Mouse (Mus musculus) neural tube, embryonic 10.5 days (tissue): ENCODE data around the gene Bbs12.

Source experiments
- DNase-seq: peaks from one replicate; pipeline ENCODE4 v3.0.0-alpha.2; 2017; ENCODE audit warnings: low spot score; ENCODE audit errors: extremely low spot score

Bbs12 gene

DNA sequence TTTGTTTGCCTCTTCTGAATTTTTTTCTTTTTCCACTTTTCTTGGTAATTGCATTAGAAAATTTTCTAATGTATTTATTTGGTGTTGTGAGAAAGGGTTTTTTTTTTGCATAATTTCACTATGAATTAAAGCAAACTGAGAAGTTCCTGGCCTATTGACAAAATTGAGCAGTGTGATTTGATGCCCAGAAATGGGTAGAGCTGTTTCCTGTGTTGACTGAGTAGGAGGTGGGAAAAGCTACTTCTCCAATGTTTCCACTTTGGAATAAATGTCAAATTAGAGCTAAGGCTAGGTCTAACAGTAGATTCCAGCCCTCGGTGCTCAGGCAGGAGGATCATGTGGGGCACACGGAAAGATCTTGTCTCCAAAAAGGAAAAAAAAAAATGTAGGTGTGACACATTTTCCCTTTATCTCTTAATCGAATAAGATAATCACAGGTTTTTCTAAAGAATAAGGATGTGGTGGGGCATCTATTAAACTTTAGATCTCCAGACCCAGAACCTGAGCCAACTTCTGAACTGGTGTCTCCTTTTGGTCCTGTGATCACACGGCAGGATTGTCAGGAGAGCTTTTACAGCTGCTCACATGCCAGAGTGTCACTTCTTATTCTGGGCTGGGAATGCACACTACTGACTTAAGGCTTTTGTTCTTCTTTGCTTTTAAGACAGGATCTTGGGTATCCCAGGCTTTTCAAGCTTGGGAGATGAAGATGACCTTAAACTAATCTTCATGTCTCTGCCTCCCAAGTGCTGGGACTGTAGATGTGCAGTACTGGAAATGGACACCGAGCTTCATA lies 13.2 kb downstream of the Bbs12 start:
- no peak for DNase-seq

GRCm38 (mm10) chr3:37326627-37327026 lies 14.3 kb downstream of the Bbs12 start:
- DNase-seq, result no peak

DNA sequence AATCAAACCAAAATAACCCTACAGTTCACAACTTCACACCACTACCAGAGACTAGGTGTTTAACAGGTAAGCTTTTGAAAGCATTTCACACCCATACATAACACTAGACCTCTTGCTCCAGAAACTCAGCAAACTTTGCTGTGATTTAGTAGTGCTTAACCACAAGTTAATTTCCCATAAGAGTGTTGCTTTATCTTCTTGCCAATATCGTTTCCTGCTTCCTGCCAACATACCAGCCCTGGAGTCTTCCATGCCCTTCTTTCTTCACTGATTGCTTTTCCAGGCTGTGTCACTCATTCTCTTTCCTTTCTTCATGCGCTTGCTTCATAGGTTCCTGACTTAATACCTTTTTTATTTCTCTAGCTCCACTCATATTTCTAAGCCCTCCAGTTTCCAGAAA lies 16.1 kb downstream of the Bbs12 start:
- no peak for DNase-seq

- DNase-seq, result no peak
These were observed 17.6 kb downstream of the Bbs12 start for GRCm38 (mm10) chr3:37329963-37330362.

- DNase-seq, result no peak
These were observed 19.7 kb downstream of the Bbs12 start for GRCm38 (mm10) chr3:37331999-37332449.

DNA sequence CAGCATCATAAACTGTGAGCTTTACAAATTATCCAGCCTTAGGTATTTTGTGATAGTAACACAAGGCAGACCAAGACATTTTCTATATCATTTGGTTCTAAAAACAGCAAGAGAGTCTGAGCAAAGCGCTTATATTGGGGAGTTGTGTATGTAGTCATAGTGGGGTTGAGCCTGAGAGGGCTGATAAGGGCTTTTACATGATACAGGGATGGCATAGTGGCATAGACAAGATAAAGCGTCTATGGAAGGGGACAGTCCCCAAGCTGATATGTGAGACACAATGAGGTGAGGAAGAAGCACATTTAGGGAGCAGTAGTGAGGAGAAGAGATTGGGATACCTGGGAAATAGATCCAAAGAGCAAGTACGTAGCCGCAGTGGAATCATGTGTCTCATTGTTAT lies 21.7 kb downstream of the Bbs12 start:
- DNase-seq, result no peak

DNA sequence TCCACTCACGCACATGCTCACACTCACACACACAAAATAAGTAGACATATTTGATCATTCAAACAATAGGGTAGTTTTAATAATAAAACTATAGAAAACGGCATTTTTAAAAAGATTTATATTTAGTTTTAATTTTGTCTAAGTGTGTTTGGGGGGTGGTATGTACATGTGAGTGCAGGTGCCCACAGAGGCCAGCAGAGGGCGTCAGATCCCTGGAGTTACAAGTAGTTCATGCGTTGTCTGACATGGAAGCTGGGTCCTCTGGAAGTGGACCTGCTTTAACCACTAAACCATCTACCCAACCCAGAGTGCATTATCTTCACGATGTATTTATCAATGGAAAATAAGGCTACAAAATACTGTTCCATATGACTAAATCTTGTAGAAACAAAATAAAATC lies 28.8 kb downstream of the Bbs12 start:
- no peak for DNase-seq

DNA sequence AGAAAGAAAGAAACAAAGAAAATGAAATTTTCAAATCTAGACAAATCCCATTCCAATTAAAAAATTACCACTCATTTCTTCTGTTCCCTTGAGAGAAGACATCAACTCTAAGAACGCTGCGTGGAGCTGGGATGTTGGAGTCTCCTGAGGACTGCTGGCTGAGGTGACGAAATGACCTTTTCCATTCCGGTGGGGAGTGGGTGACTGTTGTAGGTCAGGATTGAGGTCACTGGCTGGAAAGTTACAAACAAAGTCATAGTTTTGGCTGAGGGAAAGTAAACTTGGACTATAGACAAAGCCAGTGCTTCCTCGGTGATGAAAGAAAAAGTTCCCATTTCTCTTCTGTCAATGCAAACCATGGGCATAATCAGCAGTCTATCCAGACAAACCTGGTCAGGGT lies 30.5 kb downstream of the Bbs12 start:
- no peak for DNase-seq

DNA sequence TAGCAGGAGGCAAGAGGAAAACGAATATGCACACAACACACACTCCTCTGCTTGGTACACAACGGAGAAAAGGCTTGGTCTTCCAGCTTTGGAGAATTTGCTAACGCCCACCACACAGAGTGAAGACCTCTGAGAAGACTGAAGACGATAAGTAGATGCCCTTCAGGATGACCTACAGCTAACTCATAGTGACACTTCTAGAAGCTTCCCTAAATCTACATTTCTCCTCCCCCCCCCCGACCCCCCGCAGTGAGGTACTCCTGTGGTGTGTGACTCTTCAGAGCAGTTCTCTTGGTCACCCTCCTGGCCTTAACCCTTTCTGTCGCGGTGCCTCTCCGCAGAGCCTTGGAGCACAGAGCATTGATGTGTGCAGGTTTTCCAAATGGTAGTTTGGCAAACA lies 35.3 kb downstream of the Bbs12 start:
- no peak for DNase-seq

DNA sequence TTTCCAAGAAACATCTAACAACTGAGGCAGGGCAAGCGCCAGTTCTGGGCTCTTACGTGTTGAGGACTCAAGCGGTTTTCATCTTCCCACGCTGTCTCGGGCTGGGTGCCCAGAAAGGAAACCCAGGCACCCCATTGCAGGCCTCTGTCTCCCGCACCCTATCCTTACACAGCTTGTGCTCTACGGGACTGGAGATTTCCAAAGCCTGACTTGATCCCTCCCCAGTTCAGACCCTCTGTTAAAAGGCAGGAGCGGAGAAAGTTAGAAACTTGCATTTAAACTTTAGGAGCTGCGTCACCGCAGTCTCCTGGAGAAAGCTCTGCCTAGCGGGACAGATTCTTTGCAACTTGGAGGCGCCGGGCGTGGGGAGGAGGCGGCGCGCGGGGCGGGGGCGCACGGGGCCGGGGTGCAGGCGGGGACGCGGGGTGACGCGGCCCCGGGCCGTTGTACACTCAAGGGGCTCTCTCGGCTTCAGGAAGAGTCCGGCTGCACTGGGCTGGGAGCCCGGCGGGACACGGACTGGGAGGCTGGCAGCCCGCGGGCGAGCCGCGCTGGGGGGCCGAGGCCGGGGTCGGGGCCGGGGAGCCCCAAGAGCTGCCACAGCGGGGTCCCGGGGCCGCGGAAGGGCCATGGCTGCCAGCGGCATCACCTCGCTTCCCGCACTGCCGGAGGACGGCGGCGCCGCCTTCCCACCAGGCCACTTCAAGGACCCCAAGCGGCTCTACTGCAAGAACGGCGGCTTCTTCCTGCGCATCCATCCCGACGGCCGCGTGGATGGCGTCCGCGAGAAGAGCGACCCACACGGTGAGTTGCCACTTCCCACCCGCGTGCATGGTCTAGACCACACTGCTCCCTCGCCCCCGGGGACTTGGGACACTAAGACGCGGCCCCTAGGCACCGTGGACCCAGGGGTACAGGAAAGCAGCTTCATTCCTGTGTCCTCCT lies 36.1 kb downstream of the Bbs12 start, which contains the start of gene Fgf2:
Fgf2 (plus strand) TSS at position 126 of the 945 bp plus-strand sequence.
- DNase-seq, result peak; percentile 68

GRCm38 (mm10) chr3:37349166-37349548 lies 36.8 kb downstream of the Bbs12 start:
- no peak for DNase-seq

GRCm38 (mm10) chr3:37350386-37350785 lies 38.0 kb downstream of the Bbs12 start:
- DNase-seq, result no peak

DNA sequence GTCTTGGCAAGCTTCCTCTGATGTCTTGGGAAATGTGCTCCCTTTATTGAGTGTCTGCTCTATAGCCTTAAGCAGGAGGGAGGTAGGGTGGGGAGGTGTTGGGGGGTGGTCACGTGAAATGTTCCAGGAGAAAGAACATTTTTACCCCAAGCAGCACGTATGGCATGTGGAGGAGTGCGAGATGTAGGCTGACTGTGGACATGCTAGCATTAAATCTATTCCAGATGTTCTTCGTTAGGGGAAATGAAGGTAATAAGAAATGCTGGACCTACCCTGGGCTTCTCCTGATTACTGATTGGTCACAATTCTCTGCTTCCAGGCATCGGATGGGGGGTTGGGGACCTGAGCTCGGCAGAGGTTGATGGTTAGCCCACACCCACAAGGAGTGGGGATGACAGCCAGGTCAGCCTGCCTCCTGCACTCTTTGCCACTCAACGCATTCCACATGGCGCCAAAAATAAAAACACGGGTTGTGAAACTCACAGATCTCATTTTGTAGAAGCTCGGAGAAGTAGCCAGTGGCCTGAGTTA lies 41.7 kb downstream of the Bbs12 start:
- DNase-seq, result no peak

DNA sequence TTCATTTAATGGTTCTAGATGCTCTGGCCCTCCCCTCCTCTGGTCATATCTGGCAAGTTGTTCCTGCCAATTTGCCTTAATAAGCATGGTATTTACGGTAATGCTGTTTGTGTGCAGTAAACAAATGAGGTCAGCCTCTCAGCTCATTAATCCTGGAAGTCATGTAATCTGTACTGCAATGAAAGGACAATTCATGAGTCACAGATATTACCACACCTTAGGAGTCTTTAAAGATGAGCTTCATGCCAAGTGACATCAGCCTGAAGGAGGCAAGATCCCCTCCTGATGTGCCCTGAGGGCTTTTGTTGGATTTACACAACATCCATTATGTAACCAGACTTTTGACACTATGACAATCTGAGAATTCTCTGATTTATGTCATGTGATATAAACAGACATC lies 42.4 kb downstream of the Bbs12 start:
- DNase-seq, result no peak

- no peak for DNase-seq
These were observed 48.4 kb downstream of the Bbs12 start for GRCm38 (mm10) chr3:37360729-37361128.

DNA sequence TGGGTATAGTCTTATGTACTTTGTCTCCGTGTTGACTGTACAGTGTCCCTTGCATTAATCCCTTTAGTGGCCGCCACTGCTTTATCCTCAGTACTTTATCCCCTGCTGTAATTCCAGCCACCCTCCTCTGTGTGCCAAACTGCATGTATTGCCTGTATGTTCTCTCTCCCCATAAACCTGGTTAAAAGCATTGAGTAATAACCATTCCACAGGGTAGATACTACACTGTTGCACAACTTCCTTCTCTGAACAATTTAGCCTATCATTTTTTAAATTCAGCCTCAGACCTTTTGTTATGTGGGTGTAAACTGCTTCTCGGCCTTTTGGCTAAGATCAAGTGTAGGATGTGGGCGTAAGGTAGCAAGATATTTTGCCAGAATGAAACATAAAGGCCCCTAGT lies 52.8 kb downstream of the Bbs12 start:
- DNase-seq, result no peak

GRCm38 (mm10) chr3:37365976-37366375 lies 53.6 kb downstream of the Bbs12 start:
- DNase-seq, result no peak

DNA sequence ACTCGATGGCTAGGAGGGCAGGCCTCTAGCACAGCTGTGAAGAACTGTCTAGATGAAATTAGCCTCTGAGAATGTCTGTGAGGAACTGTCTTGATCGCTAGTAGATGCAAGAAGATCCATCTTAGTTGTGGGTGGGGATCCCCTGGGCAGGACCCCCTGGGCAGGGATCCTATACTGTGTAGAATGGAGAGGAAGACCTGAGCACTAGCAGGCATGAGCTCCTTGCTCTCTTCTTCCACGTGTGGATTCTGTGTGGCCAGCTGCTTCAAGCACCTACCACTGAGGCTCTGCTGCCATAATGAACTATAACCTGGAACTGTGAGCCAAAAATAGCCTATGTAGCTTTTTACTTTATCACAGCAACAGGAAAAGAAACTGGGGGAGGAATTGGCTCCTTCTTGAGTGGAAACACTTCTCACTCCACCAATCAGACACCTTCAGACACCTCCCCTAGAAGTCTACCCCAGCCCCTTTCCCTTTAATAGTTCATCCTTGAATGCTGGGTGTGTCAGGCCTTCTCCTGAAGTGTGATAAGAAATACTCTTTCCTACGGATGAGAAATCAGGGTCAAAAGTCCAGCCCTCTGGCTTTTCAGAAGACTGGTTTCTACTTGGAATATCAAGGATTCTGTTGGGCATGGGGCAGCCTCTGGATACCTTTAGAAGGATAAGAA lies 54.2 kb downstream of the Bbs12 start:
- DNase-seq, result no peak

GRCm38 (mm10) chr3:37370407-37370806 lies 58.1 kb downstream of the Bbs12 start:
- DNase-seq, result no peak
